Mouse (Mus musculus): Measurements from ENCODE around the gene Cbfa2t2.

Gene Cbfa2t2

GRCm38 (mm10) chr2:154569071-154569748 lies 132.9 kb downstream of the Cbfa2t2 start:
- in situ Hi-C loops (cut with MboI) = no loop called here

GRCm38 (mm10) chr2:154569836-154570286 lies 133.6 kb downstream of the Cbfa2t2 start, which contains the start of gene E2f1:
TSS of gene E2f1 (minus strand) at chr2:154569892.
- in situ Hi-C loops (cut with MboI) = no loop called here

- in situ Hi-C loops (cut with MboI) = no loop called here
Observed at GRCm38 (mm10) chr2:154570666-154571065, 134.4 kb downstream of the Cbfa2t2 start.

GRCm38 (mm10) chr2:154571266-154571665 lies 135.0 kb downstream of the Cbfa2t2 start:
- in situ Hi-C loops (cut with MboI) = no loop called here

GRCm38 (mm10) chr2:154571976-154572375 lies 135.7 kb downstream of the Cbfa2t2 start:
- in situ Hi-C loops (cut with MboI) = no loop called here

GRCm38 (mm10) chr2:154572996-154573395 lies 136.7 kb downstream of the Cbfa2t2 start:
- in situ Hi-C loops (cut with MboI) = no loop called here

- in situ Hi-C loops (cut with MboI) = no loop called here
Observed at GRCm38 (mm10) chr2:154574271-154574670, 138.0 kb downstream of the Cbfa2t2 start.

- in situ Hi-C loops (cut with MboI) = no loop called here
Observed at GRCm38 (mm10) chr2:154576876-154577743, 140.8 kb downstream of the Cbfa2t2 start.

- in situ Hi-C loops (cut with MboI) = no loop called here
Observed at GRCm38 (mm10) chr2:154577744-154578067, 141.4 kb downstream of the Cbfa2t2 start.

- in situ Hi-C loops (cut with MboI) = no loop called here
Observed at GRCm38 (mm10) chr2:154580586-154580985, 144.3 kb downstream of the Cbfa2t2 start.

GRCm38 (mm10) chr2:154581421-154581820 lies 145.1 kb downstream of the Cbfa2t2 start:
- in situ Hi-C loops (cut with MboI) = no loop called here

- in situ Hi-C loops (cut with MboI) = no loop called here
Observed at GRCm38 (mm10) chr2:154583906-154584872, 147.9 kb downstream of the Cbfa2t2 start.

- in situ Hi-C loops (cut with MboI) = no loop called here
Observed at GRCm38 (mm10) chr2:154584931-154585601, 148.8 kb downstream of the Cbfa2t2 start.

- in situ Hi-C loops (cut with MboI) = no loop called here
Observed at GRCm38 (mm10) chr2:154586405-154586804, 150.1 kb downstream of the Cbfa2t2 start.
